Mouse (Mus musculus) gastrocnemius, adult 18-20 months (tissue): ENCODE results near the gene Clca4b. TPM values are rescaled to one million over a fixed set of nuclear protein-coding genes. Genes with fewer than 3 reads are reported as not detected.
"Not testable (repeated sequence)": the region's sequence is repeated elsewhere in the genome, so short reads cannot be mapped to it uniquely, and the experiment has no call there.

Experiments used
- DNase-seq: peaks from one replicate; pipeline ENCODE4 v3.0.0; 2021; ENCODE audit warnings: low spot score
- long read RNA-seq, 2 experiments: library from polyadenylated mRNA; stranded (forward); transcript quantifications; one replicate each; pipeline ENCODE4 v2.0.0; 2021
- total RNA-seq, 2 experiments: library from RNA; stranded (reverse); gene quantifications; 2 replicates each; pipeline ENCODE4 v1.2.3; 2021

The Clca4b gene
- total RNA-seq: not detected
- long read RNA-seq, experiment 1: 0 reads
- long read RNA-seq, experiment 2: 0 reads

DNA sequence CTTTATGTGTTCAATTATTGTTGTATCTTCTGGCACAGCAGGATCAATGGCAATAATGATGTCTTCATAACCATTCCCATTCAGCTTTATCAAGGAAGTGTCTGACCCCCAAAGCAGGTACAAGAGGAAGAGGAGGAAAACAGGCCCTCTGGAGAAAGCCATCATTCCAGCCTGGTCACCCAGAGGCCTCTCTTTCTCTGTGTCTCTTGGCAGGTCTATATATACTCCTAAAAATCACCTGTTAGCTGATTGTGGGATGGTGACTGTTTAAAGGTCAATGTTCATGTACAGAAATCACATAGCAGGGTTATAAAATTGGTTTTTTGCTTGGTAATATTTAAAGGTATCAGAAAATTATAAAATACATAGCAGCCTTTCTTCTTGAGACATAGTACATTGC lies at the start of gene Clca4b:
Gene Clca4b (minus strand): TSS at position 195 of the 400 bp plus-strand sequence.
- no peak for DNase-seq

DNA sequence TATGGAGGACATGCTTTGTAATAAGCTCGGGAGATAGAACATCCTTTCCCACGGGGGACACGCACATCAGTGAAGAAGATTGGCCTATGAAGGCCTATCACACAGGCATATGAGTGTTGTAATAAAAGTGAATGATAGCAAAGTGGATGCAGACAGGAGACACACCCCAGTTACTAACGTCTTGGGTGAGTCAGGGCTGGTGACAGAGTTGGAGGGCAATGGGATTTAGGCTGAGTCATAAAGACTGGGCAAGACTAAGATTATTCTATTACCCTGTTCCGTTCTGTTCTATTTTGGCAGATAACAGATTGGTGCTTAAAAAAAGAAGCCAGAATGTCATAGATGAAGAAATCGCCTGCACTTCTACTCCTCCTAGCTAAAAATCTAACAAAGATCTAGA lies 48.2 kb upstream of the Clca4b start:
- no peak for DNase-seq

DNA sequence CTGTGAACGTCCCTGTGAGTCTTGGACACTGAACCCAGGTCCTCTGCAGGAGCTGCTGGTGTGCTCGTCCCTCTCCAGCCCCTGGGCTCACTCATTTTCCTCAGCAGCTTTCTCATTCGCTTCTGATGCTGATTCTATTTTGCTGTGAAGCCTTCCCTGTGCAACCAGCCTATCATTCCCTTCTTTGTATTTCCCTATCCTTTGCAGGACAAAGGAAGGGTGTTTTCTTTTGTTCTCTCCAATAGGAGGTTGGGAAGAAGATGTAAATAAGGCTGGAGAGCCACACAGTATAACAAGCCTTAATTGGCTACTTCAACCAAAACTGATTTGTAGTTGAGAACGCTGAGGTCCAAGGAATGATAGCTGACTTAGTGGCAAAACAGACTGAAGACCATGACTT lies 45.3 kb upstream of the Clca4b start:
- DNase-seq: no peak

DNA sequence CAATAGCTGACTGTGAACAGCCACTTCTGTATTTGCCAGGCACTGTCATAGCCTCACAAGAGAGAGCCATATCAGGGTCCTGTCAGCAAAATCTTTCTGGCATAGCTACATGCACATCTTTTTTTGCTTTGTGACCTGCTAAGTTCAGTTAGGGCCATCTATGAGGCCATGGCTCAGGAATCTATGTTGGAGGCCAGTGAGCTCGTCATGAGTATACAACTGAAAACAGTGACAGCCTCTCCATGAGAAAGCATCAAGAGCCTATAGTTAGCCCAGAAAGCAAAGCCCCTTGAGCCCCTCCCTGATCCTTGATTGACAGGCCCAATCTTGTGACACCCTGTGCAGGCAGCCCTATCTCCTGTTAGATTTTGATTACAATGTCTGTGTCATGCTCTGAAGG lies 43.8 kb upstream of the Clca4b start:
- no peak for DNase-seq

DNA sequence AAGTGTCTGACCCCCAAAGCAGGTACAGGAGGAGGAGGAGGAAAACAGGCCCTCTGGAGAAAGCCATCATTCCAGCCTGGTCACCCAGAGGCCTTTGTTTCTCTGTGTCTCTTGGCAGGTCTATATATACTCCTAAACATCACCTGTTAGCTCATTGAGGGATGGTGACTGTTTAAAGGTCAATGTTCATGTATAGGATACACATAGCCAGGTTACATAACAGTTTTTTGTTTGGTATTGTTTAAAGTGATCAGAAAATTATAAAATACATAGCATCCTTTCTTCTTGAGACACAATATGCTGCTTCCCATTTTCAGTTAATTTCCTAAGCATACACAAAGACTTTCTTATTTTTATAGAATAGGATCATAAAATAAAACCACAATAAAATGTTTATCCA lies 42.6 kb upstream of the Clca4b start, which contains the start of gene Clca4a:
Gene Clca4a (minus strand): TSS at position 101 of the 400 bp plus-strand sequence.
- DNase-seq: no peak

DNA sequence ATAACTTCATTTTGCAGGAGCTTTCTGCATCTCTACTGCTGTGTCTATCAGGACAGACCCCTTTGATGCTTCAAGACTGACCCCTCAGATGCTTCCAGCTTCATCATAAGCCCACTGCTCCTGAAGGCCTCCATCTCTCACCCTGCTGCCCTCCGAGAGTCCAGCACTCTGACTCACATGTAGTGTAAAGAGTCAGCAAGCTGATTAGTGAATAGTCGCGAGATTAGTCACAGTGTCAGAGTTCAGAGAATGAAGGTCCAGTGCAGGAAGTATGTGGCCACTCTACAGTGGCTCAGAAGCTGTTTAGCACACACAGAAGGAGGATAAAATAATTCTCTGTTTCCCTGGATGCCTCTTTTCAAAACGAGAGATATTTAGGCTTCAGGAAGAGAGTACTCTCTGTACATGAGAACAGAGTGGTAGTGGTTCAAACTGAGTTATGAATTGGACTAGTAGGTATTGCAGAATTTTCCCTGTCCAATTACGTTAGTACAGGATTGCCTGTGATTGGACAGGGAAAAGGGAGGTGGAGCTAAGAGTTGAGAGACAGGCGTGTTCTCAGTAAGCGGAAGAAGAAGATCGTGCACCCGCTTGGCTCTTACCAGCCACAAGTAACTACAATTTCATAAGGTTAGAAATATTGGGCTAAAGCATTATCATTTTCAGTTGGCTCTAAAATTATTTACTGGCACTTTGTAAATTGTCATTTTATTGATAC lies 39.4 kb upstream of the Clca4b start:
- DNase-seq: no peak

DNA sequence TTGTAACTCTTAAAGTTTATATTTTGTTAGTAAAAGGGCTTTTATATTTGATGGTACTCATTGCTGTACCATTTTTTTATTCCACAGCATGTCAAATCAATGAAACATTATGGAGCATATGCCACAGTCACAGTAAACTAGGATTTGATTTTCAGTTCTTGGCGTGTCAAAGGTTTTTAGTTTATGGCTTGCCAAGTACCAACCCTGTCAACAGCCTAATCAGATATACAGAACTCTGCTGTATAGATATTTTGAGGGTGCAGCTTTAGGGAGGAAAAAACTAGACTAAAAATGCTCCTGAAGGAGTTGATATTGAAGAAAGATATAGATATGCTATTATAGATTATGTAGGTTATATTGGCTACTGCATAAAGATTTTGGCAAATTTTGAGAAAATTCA lies 37.4 kb upstream of the Clca4b start:
- no peak for DNase-seq

DNA sequence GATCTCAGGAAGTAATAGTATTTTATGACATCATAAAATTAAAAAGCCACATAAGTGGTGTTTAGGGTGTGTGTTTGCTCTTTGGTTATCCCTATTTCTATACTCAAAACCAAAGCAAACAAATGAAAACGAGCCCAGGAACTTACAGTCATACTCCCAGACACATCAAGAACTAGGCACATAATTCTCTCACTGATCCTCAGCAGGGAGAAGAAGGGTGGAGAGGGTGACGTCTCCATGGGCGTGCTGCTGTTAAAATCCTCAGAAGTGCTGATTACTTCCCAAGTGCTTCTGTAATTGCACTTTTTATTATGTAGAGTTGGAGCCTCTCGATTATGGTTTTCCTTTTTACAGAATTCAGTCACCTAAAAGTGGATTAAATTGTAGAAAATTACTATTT lies 33.7 kb upstream of the Clca4b start:
- no peak for DNase-seq

DNA sequence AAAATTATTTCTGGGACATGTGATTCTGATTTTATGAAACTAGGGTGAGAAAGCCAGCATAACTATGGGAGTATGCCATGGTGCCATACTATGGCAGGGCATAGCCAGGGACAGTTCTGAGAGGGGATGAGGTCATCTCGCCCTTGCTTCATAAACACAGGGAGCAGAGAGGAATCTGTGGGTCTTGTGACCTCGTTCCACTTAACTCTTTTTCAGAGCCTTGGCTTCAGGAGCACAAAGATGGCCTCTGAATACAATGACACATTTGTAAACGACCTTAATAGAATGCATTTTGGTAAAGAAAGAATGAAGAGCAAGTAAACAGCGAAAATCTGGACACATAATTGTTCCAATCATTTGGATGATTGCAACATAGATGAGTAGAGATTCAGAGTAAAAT lies 18.5 kb upstream of the Clca4b start:
- DNase-seq: no peak

DNA sequence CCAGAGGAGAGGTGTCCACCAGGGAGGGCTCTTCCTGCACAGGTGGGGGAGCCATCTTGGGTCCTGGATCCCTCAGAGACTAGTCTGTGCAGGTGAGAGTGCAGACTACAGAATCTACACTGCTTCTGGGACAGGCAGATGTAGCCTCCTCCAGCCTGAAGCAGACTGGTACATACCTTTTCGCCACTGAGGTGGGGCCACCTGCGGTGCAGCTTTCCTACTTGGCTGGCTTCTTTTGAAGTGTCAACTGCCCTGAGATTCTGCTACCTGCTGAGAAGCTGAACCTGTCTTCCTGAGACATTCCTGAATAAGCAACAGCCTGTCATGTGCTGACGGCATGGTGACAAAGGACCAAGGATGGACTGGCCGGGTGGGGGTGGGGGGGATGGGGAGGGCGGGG lies 15.0 kb upstream of the Clca4b start:
- not testable (repeated sequence) for DNase-seq

DNA sequence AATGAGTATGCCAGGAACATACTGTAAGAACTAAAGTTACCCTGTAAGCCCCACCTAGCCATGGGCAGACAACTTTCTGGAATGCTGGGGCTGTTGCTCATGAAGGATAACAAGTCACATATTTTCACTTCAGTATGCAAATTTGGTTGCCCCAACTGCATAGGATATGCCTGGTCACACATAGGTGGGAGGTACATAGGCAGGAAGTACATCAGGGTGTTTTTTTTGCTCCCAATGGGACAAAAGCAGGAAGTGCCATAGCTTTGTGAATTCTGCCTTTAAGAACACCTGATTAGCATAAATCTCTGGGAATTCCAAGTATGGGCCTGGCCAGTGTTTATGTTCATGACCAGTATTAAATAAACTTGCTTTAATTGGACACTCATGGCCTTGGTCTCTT lies 1.3 kb upstream of the Clca4b start:
- not testable (repeated sequence) for DNase-seq

DNA sequence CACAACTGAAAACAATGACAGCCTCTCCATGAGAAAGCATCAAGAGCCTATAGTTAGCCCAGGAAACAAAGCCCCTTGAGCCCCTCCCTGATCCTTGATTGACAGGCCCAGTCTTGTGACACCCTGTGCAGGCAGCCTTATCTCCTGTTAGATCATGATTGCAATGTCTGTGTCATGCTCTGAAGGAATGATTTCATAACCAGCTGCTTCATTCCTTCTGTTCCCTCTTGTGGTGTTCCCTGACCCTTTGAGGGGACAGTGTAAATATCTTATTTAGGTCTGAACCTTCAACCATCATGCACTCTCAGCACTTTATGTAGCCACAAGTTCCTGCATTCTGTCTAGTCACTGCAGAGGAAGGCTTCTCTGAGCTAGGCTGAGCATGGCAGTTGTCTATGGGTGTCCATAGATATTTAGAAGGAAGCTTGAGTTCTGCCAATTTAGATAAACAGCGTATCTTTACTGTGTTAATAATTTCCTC lies 722 bp upstream of the Clca4b start:
- DNase-seq: no peak

DNA sequence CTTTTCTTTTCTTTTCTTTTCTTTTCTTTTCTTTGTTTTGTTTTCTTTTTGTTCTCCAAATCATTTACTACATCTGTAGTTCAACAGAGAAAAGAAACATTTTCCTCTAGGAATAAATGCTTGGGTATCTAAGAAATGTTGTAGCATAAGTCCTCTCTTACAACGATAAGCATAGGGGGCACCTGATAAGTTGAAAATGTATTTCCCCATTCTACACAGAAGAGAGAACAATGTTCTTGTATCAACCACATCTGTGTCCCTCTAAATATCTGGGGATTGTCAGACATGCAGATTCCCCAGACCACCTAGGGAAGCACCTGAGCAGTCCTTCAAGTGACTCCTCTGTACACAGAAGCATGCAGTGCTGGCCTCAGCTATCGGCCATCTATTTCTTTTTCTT lies 18.3 kb downstream of the Clca4b start:
- no peak for DNase-seq

DNA sequence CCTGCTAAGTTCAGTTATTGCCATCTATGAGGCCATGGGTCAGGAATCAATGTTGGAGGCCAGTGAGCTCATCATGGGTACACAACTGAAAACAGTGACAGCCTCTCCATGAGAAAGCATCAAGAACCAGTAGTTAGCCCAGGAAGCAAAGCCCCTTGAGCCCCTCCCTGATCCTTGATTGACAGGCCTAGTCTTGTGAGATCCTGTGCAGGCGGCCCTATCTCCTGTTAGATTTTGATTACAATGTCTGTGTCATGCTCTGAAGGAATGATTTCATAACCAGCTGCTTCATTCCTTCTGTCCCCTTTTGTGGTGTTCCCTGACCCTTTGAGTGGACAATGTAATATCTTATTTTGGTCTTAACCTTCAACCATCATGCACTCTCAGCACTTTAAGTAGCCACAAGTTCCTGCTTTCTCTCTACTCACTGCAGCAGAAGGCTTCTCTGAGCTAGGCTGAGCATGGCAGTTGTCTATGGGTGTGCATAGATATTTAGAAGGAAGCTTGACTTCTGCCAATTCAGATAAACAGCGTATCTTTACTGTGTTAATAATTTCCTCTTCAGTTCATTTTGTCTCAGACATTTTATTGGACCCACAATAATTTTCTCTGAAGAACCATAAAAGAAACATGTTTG lies 35.2 kb downstream of the Clca4b start:
- no peak for DNase-seq

DNA sequence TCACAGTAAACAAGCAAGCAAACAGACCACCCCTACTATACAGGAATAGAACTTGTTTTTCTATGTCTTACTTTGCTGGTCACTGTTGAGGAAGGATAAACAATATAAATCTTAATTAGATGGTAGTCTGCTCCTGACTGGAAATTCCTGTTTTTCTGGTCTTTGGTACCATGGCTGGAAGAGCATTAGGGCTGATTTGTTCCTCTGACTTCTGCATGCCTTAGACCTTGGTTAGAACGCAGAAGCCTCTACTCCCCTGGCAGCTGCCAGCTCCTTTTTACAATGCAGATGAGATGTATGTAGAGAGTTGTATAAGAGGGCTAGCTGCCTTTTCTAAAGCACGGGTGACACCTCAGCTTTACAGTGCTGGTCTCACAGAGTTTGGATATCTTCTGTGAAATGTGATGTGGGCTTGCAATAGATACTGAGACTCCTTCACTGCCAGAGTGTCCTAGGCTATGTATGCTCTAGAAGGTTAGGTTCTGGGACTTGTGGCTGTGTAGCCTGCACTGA lies 42.0 kb downstream of the Clca4b start:
- DNase-seq: no peak

DNA sequence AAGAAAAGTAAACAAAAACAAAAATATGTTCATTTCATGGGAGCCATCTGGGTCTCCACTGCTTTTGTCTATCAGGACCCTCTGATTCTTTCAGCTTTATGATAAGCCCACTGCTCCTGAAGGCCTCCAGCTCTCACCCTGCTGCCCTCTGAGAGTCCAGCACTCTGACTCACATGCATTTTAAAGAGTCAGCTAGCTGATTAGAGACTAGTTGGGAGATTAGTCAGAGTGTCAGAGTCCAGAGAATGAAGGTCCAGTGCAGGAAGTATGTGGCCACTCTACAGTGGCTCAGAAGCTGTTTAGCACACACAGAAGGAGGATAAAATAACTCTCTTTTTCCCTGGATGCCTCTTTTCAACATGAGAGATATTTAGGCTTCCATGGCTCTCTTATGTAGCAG lies 45.4 kb downstream of the Clca4b start:
- no peak for DNase-seq

DNA sequence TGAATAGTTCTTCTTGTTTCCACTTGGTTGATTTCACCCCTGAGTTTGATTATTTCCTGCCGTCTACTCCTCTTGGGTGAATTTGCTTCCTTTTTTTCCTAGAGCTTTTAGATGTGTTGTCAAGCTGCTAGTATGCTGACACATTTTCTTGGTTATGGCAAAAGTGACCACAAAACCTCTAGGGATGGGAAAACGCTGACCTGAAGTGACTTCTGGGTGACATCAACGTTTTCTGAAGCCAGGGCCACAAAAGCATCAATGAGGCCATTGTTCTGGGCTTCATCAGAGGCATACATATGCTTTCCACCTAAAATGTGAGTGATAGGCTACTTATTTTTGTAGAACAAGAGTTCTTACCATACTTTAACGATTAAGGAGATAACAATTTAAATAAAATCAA lies 60.3 kb downstream of the Clca4b start:
- DNase-seq: not testable (repeated sequence)

Other genes starting within 250 kb of the Clca4b start
- gene Sh3glb1, start 212.2 kb downstream of the Clca4b start, total RNA-seq: 100 to 1,000 TPM; 332 to 386 TPM
- gene Clca3a1, start 171.6 kb downstream of the Clca4b start, total RNA-seq: under 1 TPM; 0.09 to 0.18 TPM
- not detected for gene Clca3a2, start 113.0 kb downstream of the Clca4b start, total RNA-seq
- not detected for gene Clca3b, start 83.2 kb downstream of the Clca4b start, total RNA-seq
- gene Clca4a, start 42.5 kb upstream of the Clca4b start, total RNA-seq: under 1 TPM in 1 of 2 experiments, not detected in 1; 0.09 TPM
- not detected for gene Clca1, start 100.2 kb upstream of the Clca4b start, total RNA-seq
- under 1 TPM in 1 of 2 experiments, not detected in 1; 0.09 TPM for gene Clca2, start 166.9 kb upstream of the Clca4b start, total RNA-seq
- gene Odf2l, start 186.1 kb upstream of the Clca4b start, total RNA-seq: 1 to 10 TPM; 8.4 to 9.5 TPM